Mouse (Mus musculus): Measurements from ENCODE around the gene Gen1. TPM values are rescaled to one million over a fixed set of nuclear protein-coding genes. Genes with fewer than 3 reads are reported as not detected.

The Gen1 gene
- polyA plus RNA-seq, 1 experiment from 2014 or later: 9.6 TPM

DNA sequence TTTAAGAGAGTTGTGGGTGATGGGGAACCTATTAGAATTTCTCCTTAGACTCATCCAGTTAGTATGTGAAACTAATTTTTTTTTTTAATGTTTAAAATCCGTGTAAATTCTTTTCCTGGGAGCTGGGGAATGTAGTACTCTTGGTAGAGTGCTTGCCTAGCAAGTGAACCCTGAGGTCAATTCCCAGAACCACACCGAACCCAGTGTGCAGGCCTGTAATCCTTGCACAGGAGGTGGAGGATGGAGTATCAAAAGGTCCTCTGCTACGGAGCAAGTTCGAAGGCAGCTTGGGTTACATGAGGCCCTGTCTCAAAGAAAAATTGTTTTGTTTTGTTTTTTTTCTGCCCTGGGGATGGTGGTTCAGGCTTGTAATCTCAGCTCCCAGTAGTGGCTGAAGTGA lies 1.4 kb upstream of the Gen1 start:
- Histone ChIP-seq H3K4me2 (replicated peaks) (peak overlapping the region; percentile 96), H3K36me3 (no peaks in the 10 kb centered on the region), H3K9me3 (no peaks in the 10 kb centered on the region), H3K27ac (peak overlapping the region; percentile 94; the same call in 1 of the 2 replicates), H3K4me1 (peaks cover 32% of the 10 kb centered on the region), H3K4me3 (peak overlapping the region; percentile 89), H3K9ac (peak overlapping the region; percentile 97), H3K27me3 (no peaks in the 10 kb centered on the region)
- no peak for ATAC-seq (ENCODE audit: low FRiP score, low read depth)
- 1% methylated on average over 4 of the region's 4 CpGs for WGBS

DNA sequence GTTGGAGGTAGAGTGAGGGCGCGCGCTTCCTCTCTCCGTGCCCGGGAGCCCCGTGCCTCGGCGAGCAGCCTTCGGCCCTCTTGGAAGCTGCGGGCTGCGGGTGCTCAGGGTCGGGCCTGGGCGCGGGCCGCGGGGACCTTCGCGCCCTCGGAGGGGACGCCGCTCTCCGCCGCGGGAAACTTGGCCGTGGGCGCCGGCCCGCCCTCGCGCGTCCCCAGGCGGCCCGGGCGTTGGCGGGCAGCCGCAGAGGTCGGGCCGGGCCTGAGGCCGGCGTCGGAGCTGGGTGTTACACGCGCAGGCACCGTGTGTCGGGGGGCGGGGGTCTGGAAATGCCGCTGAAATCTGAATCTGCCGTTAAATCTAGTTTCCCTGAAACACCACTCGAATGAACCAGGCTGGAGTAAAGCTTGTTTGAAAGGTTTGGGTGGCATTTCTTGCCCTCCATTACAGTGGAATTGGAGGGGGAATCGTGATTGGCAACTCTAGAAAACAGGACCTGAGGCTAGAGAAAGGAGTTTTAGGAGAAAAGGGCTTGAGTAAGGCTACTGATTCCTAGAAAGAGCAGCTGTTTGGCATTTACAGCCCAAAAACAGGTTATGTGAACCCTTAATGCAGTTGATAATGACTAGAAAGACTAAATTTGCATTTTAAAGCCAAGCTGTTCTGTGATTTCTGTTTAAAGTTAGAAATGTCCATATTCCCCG lies 833 bp upstream of the Gen1 start:
- H3K4me2 ChIP-seq (replicated peaks): peak overlapping the region; percentile 96
- under 1% methylated on average over 43 of the region's 51 CpGs for WGBS
- no peaks in the 10 kb centered on the region for H3K9me3 ChIP-seq
- H3K9ac ChIP-seq: peak overlapping the region; percentile 97
- H3K36me3 ChIP-seq: no peaks in the 10 kb centered on the region
- peaks cover 32% of the 10 kb centered on the region for H3K4me1 ChIP-seq
- H3K4me3 ChIP-seq: peak overlapping the region; percentile 89
- peak; percentile 56 for ATAC-seq (ENCODE audit: low FRiP score, low read depth)
- peak overlapping the region; percentile 94 for H3K27ac ChIP-seq
- H3K27me3 ChIP-seq: no peaks in the 10 kb centered on the region

DNA sequence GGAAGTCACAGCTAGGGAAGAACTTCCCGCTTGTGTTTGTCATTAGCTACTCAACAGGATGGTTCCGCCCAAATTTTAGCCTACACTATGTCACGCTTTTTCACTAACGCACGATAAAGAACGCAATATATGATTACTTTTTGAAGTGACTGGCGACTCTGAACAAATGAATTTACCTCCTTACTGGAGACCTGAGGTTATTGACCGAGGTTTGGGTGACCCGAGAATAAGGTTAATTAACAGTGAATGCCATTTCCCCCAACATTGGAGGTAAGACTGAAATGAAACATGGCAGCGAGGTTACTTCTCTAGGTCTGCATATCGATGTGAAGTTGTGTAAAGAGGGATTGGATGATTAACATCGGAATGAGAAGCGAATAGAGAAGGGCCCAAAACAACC lies 706 bp downstream of the Gen1 start:
- no peak overlapping the region for H3K27ac ChIP-seq

DNA sequence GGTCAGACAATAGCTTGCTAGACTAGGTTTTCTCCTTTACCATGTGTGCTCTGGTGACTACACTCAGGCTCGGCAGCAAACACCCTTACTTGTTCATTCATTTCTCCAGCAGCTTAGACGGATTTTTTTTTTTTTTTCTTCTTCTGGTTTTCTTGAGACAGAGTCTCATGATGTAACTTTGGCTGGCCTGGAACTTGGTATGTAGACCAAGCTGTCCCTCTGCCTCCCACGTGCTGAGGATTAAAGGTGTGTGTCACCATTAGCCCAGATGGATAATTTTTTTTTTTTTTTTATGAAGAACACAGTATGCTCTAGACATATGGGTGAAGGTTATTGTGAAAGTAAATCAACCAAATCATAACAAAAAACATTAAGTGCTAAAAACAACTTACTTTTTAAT lies 15.3 kb downstream of the Gen1 start:
- H3K4me2 ChIP-seq (replicated peaks): no peak overlapping the region
- 69% methylated on average over 3 of the region's 3 CpGs for WGBS
- no peaks in the 10 kb centered on the region for H3K9me3 ChIP-seq
- ATAC-seq (ENCODE audit: low FRiP score, low read depth): no peak
- no peak overlapping the region for H3K9ac ChIP-seq
- no peak overlapping the region for H3K27ac ChIP-seq
- H3K4me1 ChIP-seq: no peaks in the 10 kb centered on the region
- no peaks in the 10 kb centered on the region for H3K27me3 ChIP-seq
- no peak overlapping the region for H3K4me3 ChIP-seq
- H3K36me3 ChIP-seq: peaks cover 9% of the 10 kb centered on the region

More for the DNA sequence above, 706 bp downstream of the Gen1 start:
- H3K27me3 ChIP-seq: no peaks in the 10 kb centered on the region
- no peaks in the 10 kb centered on the region for H3K9me3 ChIP-seq
- H3K4me3 ChIP-seq: peak overlapping the region; percentile 89
- H3K4me1 ChIP-seq: peaks cover 32% of the 10 kb centered on the region
- peak overlapping the region; percentile 97 for H3K9ac ChIP-seq
- no peak for ATAC-seq (ENCODE audit: low FRiP score, low read depth)
- peak overlapping the region; percentile 96 for H3K4me2 ChIP-seq (replicated peaks)
- H3K36me3 ChIP-seq: no peaks in the 10 kb centered on the region
- under 1% methylated on average over 13 of the region's 13 CpGs for WGBS

DNA sequence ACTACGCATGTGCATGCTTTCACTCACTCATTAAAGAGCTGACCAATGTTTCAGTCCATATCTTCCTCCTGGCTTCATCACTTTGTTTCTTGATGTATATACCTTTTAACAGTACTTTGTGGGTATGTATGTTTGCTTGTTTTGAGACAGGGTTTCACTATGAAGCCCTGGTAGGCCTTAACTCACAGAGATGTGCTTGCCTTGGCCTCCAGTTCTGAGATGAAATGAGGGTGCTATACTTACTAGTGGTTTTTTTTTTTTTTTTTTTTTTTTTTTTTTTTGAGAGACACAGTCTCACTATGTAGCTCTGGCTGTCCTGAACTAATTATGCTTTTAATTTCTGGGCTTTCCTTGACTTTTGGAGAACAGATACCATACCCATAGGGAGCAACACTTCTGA lies 18.1 kb downstream of the Gen1 start:
- no peaks in the 10 kb centered on the region for H3K27me3 ChIP-seq
- no peak overlapping the region for H3K4me3 ChIP-seq
- H3K4me1 ChIP-seq: no peaks in the 10 kb centered on the region
- no peak for ATAC-seq (ENCODE audit: low FRiP score, low read depth)
- no peak overlapping the region for H3K4me2 ChIP-seq (replicated peaks)
- peaks cover 18% of the 10 kb centered on the region for H3K36me3 ChIP-seq
- no peak overlapping the region for H3K9ac ChIP-seq
- 98% methylated on average over 1 of the region's 1 CpGs for WGBS
- H3K9me3 ChIP-seq: no peaks in the 10 kb centered on the region
- H3K27ac ChIP-seq: no peak overlapping the region

DNA sequence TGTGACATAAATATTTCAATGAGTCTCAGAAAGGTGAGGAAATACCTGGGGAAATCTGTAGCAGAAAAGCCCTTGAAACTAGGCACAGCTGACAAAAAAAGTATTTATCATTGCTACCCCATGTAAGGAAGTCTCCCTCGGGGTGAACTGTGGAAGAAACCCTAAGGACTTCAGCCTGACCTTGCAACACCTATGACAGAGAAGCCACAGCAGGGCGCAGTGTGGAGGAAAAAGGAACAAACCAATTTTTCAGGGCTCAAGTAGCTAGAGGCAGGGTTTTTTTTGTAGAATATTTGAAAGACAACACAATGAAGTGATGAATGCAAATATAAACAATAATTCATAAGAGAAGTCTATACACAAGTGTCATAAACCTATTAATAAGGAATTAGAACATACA lies 29.6 kb downstream of the Gen1 start:
- Histone ChIP-seq H3K4me3 (no peak overlapping the region), H3K4me1 (no peaks in the 10 kb centered on the region), H3K9ac (no peak overlapping the region), H3K27me3 (no peaks in the 10 kb centered on the region), H3K9me3 (no peaks in the 10 kb centered on the region), H3K27ac (no peak overlapping the region), H3K4me2 (replicated peaks) (no peak overlapping the region), H3K36me3 (peaks cover 1% of the 10 kb centered on the region; the same call in 1 of the 2 replicates)
- 75% methylated on average over 2 of the region's 2 CpGs for WGBS
- no peak for ATAC-seq (ENCODE audit: low FRiP score, low read depth)

DNA sequence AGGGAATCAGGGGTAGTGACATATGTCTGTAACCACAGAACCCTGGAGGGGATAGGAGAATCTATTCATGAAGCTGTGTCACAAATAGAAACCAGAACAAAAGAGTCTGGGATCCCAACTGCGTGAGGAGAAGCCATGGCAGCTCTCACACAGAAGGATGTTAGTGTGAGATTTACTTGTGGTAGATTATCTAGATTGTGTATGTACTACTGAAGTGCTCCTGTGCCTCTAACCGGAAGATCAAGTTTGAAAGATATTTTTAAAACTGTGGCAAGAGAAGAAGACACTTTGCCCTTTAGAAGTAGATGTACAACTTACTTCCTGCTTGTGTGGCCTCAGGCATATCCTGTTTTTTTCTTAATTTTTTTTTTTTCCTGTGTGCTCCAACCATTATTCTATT lies 35.3 kb downstream of the Gen1 start:
- WGBS: 84% methylated on average over 2 of the region's 2 CpGs
- no peak for ATAC-seq (ENCODE audit: low FRiP score, low read depth)

DNA sequence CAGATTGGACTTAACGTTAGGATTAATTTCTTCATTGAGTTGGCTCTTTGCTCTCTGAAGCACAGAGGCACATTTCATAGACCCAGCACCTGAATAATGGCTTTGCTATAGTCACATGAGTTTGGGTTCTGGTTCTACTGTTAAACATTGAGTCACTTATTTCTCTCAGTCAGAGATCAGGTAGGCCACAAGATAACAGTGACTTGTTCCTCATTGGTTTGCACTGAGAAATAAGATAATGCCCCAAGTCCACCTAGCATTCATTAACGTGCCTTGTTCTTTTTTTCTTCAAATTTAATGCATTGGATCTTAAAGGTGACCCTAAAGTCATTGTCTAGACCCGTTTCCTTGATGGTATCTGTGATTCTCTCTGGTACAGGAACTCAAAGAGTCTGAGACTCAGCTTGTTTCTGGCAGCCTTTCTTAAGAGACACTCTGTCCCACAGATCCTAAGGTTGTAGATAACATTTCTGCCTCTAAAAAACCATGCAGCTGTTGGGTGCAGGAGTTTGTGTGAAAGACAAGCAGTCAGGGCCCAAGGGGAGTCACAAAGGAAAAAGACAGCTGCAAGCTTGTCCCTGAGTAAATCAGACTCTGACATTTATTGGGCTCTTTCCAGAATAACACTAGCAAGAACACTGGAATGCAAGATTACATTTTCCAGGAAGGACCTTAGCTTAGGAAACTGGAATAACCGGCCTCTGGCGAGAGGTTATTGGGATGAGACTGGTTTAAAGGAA lies 38.9 kb downstream of the Gen1 start:
- ATAC-seq (ENCODE audit: low FRiP score, low read depth): peak; percentile 67
- H3K36me3 ChIP-seq: no peaks in the 10 kb centered on the region

More for the DNA sequence above, 35.3 kb downstream of the Gen1 start:
- no peaks in the 10 kb centered on the region for H3K9me3 ChIP-seq
- no peak overlapping the region for H3K9ac ChIP-seq
- H3K27me3 ChIP-seq: no peaks in the 10 kb centered on the region
- H3K4me2 ChIP-seq (replicated peaks): no peak overlapping the region
- no peaks in the 10 kb centered on the region; the same call in 1 of the 2 replicates for H3K4me1 ChIP-seq
- no peaks in the 10 kb centered on the region for H3K36me3 ChIP-seq
- H3K27ac ChIP-seq: no peak overlapping the region
- H3K4me3 ChIP-seq: no peak overlapping the region

DNA sequence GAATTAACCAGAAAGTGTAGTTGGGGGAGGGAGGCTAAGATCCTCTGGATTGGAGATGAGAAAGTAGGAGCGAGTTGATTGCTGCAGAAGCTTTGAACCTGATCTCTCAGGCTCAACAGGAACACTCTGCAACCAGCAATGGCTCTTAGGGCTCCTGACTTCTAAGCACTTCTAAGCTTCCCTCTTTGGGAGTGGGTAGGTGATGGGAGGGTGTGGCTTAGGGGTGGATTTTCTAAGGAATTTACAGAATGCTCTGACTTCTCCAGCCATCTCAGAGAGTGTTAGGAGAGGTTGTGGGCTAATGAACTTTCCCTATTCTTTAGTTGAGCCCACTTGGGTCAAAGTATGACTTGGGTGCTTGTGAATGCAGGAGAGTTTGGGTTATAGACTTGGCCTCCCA lies 39.5 kb downstream of the Gen1 start:
- Histone ChIP-seq H3K4me2 (replicated peaks) (no peak overlapping the region), H3K9me3 (no peaks in the 10 kb centered on the region), H3K36me3 (no peaks in the 10 kb centered on the region), H3K4me3 (no peak overlapping the region), H3K9ac (no peak overlapping the region), H3K27me3 (no peaks in the 10 kb centered on the region), H3K4me1 (peaks cover 11% of the 10 kb centered on the region), H3K27ac (0 out of 2 replicates have a peak overlapping the region, but pooled peaks have one; percentile 35)
- 38% methylated on average over 1 of the region's 1 CpGs for WGBS
- no peak for ATAC-seq (ENCODE audit: low FRiP score, low read depth)

More for the DNA sequence above, 38.9 kb downstream of the Gen1 start:
- Histone ChIP-seq H3K4me3 (no peak overlapping the region), H3K27ac (peak overlapping the region; percentile 35; the same call in 1 of the 2 replicates), H3K27me3 (no peaks in the 10 kb centered on the region), H3K4me1 (peaks cover 5% of the 10 kb centered on the region), H3K9me3 (no peaks in the 10 kb centered on the region), H3K9ac (no peak overlapping the region), H3K4me2 (replicated peaks) (no peak overlapping the region)
- 45% methylated on average over 5 of the region's 5 CpGs for WGBS

DNA sequence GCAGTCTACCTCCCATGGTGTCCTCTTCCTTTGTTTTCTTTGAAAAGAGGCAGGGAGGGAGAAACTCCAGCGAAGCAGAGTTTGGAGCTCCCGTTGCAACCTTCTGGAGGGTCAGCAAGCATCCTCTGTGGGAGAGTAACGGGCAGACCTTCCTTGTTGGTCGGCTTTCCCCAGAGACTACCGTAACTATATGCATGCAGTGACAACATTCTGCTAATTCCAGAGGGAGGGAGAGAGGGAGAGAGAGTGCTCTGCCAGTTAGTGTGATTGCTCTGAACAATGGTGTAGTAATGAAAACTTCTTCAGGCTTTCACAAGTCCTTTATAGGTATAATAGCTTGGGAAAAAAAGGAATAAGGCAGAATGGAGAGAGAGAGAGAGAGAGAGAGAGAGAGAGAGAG lies 40.9 kb downstream of the Gen1 start:
- H3K4me2 ChIP-seq (replicated peaks): no peak overlapping the region
- 6% methylated on average over 5 of the region's 5 CpGs for WGBS

DNA sequence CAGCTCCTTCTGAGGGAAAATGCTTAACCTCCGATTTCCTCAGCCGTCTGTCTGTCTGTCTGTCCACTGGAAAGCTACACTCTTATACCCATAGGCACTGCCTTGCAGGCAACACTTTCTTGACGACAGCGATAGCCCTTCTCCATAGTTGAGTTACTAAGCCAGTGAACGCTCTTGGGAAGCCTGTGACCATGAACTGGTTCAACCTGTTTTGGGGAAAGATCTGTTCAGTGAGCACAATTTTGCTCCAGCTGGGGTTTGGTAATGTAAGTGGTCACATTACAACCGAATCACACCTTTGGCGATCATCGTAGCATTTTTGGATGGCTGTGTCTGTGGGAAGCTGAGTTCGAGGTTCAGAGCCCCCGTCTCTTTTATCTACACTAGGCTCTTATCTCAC lies 42.5 kb downstream of the Gen1 start:
- H3K4me3 ChIP-seq: no peak overlapping the region
- WGBS: 87% methylated on average over 10 of the region's 10 CpGs
- H3K27ac ChIP-seq: no peak overlapping the region
- peaks cover 12% of the 10 kb centered on the region for H3K4me1 ChIP-seq
- no peaks in the 10 kb centered on the region for H3K9me3 ChIP-seq
- no peaks in the 10 kb centered on the region for H3K27me3 ChIP-seq
- H3K4me2 ChIP-seq (replicated peaks): no peak overlapping the region
- H3K9ac ChIP-seq: no peak overlapping the region
- no peaks in the 10 kb centered on the region for H3K36me3 ChIP-seq
- no peak for ATAC-seq (ENCODE audit: low FRiP score, low read depth)

More for the DNA sequence above, 40.9 kb downstream of the Gen1 start:
- H3K27ac ChIP-seq: no peak overlapping the region
- no peak overlapping the region for H3K4me3 ChIP-seq
- H3K27me3 ChIP-seq: no peaks in the 10 kb centered on the region
- H3K9ac ChIP-seq: no peak overlapping the region
- no peaks in the 10 kb centered on the region for H3K36me3 ChIP-seq
- H3K4me1 ChIP-seq: peaks cover 12% of the 10 kb centered on the region
- ATAC-seq (ENCODE audit: low FRiP score, low read depth): no peak
- H3K9me3 ChIP-seq: no peaks in the 10 kb centered on the region

DNA sequence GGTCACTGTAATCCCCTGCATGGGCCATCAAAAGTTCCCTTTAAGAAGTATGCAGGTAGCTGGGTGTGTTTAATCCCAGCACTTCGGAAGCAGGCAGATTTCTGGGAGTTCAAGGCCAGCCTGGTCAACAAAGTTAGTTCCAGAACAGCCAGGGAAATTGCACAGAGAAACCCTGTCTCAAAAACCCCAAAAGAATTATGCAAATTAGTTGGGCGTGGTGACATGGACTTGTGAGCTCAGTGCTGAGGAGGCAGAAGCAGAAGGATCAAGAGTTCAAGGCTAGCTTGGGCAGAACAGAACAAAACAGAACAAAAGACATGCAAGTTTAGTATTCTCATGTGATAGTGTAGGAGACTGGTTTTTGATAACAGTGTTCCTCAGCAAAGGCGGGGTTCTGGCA lies 43.0 kb downstream of the Gen1 start:
- ATAC-seq (ENCODE audit: low FRiP score, low read depth): no peak
- 62% methylated on average over 3 of the region's 3 CpGs for WGBS
- no peaks in the 10 kb centered on the region for H3K27me3 ChIP-seq
- no peaks in the 10 kb centered on the region for H3K36me3 ChIP-seq
- H3K9me3 ChIP-seq: no peaks in the 10 kb centered on the region
- no peak overlapping the region for H3K9ac ChIP-seq
- no peak overlapping the region for H3K4me3 ChIP-seq
- H3K27ac ChIP-seq: 0 out of 2 replicates have a peak overlapping the region, but pooled peaks have one; percentile 61
- H3K4me1 ChIP-seq: peaks cover 12% of the 10 kb centered on the region
- no peak overlapping the region for H3K4me2 ChIP-seq (replicated peaks)

Data from limb, embryonic 13.5 days (tissue).